Mouse (Mus musculus): ENCODE measurements around the gene Sepsecs.
"Not testable (repeated sequence)": the region's sequence is repeated elsewhere in the genome, so short reads cannot be mapped to it uniquely, and the experiment has no call there.

Gene Sepsecs

DNA sequence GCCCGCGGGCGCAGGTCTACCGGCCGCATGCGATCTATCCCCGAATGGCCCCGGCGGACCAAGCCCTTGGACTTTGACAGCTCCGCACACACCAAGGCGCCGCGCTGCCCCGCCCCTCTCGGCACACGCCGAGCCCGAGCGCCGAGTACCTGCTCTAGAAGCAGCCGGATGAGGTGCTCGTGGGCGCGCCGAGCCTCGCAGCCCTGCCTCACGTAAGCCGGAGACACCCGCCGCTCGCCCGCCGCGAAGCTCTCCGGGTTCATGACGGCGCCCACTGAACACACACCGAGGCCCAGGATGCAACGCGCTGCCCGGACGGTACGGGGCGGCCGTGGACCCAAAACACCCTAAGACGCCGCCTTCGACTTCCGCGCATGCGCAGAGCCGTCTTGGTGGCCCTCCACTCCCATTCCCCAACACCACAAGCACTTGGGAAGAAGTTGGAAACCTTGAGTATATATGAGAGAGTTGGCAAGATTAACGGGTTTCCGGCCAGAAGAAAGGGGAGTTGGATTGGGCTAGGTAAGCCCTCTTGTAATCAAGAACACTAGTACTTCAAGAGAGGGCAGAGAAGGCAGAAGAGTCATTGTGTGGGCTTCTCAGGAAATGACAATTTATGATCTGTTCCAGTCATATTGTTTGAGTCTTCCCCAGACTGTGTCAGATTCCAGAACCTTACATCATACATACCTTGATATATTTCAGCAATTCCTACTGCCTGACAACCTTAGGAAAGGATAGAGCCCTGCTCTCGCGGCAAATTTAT is at the start of gene Sepsecs:
Sepsecs (minus strand) TSS at position 283 of the 766 bp plus-strand sequence.
- DNase-seq (ENCODE audit: low spot score in 2 of 2), result peak; percentile 94 to 95

DNA sequence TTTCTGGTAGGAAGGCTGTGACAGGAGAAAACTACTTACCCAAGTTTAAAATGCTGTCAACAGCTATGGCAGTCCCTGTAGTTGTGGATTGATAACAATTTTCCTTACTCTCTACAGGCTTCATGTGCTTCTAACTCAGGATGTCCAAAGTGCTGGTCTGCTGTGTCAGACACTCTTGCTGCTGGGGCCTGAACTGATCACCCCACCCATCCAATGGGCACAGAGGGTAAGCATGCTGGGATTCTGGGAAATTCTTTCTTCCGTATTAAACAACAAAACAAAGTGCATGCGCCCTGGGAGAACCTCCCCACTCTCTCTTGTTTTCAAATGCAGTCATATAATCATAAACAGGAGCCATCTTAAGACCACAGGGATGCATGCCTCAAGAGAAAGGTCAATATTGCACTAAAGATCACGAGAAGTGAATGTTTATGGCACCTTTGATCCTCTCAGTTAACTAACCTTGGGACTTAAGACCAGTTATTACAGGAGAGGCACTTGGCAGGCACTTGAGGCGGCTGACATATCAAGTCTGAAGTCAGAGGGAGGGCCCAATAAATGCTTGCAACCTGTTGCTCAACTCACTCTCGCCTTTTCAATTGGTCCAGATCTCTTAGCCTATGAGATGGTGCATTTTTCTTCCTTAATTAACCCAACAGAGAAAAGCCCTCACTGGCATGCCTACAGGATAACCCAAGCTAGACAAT is 47.4 kb upstream of the Sepsecs start:
- no peak for DNase-seq (ENCODE audit: low spot score in 2 of 2)

DNA sequence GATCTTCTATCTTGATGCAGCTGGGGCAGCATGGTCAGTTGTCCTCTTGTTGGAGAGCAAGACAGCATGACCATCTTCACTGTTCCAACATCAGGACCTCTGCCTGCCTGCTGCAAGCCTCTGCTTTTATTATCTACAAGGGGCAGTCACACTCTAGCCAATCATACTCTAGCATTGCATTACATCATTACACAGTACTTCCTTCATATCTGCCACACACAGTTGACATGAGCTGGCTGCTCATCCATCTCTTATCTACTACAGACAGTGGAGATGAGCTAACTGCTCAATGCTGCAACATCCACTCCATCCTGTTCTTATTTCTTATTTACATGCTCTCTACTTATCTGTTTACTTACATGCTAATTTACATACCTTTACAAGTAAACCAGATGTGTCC is 43.2 kb upstream of the Sepsecs start:
- DNase-seq (ENCODE audit: low spot score in 2 of 2), result no peak

DNA sequence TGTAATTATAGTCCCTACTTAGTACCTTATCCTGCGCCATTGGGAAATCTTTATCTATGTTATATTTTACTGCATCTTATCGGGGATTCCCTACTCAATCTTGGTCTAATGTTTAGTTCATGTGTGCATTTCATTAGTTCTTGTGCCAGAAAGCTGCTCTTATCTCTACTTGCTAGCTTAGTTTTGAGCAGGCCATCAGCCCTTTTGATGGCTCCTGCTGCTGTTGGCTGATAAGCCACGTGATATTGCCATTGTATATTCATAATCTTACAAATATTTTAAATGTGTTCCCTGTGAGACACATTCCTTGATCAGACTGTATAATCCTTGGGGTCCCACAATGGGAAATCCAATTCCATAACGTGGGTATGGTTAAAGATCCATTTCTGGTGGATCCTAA is 35.1 kb upstream of the Sepsecs start:
- no peak for DNase-seq (ENCODE audit: low spot score in 2 of 2)

DNA sequence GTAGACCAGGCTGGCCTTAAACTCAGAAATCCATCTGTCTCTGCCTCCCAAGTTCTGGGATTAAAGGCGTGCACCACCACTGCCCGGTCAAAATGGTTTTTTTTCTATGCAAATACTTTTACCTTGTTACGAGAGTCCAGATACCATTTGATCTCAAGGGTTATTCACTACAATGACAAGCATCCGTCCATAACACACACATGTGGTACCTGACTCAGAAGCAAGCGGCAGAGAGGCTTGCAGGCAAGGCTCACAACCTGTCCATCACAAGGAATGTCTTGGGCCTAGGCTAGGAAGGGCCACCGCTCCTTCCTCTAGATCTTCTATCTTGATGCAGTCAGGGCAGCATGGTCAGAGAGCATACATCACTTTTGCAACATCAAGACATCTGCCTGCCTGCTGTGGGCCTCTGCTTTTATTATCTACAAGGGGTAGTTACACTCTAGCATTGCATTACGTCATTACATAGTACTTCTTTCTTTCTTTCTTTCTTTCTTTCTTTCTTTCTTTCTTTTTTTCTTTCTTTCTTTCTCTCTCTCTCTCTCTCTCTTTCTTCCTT is 28.5 kb upstream of the Sepsecs start:
- DNase-seq (ENCODE audit: low spot score in 2 of 2), result not testable (repeated sequence)

DNA sequence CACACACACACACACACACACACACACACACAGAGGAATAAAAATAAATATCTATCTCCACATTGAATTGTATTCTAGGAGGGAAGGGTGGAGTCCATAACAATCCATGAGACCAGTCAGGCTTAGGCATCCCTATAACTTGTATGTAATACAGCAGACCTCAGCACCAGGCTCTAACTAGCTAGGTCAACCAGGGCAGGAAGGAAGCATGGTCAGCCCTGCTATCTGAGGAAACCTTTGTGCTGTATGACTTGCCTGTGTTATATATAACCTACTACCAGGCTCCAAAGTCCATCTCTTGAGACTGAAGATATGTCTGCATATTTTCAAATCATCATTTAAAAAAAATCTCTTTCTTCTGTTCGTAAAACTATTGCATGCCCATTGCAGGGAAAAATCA is 27.8 kb upstream of the Sepsecs start:
- DNase-seq (ENCODE audit: low spot score in 2 of 2), result no peak

DNA sequence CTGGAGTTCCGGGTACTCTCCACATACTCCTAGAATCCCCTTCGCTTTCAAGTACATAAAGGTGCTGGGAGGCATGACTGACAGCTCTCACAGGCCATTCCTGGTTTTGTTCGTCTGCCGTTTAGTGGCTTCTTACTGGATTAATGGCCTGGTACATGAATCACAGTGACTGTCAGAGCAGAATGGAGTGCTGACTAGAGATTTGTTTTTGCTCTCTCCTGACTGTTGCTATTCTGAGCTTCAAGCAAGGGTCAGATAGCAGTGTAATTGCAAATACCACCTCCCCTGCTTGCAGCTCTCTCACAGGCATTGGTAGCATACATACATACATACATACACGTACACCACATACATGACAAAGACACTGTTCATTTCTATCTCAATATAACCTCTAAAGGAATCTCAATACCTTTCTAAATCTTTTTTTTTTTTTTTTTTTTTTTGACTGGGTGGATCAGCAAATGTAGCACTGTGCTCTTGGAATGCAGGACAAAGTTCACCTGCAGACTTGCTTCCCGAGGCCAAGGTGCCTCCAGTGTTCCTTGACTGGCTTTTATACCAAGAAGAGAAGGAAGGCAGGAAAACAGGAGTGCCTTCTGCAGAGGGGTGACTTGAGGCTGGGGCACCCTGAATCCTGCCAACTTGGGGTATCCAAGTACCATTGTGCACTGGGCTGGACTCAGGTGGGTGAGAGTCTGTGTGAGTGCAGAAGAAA is 18.4 kb upstream of the Sepsecs start:
- DNase-seq (ENCODE audit: low spot score in 2 of 2), result no peak

DNA sequence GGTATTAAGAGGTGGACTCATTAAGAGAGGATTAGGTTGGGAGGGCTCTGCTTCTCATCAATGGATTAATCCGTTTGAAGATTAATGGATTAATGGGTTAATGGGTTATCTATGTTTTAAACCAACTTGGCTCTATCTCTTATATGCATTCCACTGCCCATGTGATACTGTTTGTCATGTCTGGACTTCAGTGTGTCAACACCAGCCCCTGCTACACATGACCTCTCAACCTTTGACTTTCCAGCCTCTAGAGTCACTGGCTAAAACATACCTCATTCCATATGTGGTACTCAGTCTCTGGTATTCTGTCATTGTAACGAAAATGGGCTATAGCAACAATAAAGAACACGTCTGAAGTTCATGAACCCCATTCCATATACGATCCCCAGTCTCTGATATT is 11.6 kb upstream of the Sepsecs start:
- no peak for DNase-seq (ENCODE audit: low spot score in 2 of 2)

DNA sequence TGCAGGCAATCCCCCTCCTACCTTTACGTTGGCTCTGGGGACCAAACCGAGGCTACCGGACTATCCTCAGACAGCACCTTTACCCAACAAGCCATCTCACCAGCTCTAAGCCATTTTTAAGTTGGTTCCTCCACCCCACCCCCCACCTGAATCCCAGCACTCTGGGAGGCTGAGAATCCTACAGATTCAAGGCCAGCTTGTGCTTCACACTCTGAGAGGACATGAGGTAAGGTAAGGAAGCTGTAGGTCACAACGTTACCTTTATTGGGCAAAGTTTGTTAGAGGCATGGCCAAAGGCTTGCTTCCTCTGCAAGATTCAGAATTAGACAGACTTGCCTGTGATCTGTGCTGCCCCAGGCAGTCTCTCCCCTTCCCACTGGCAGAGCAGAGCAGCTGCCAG is 10.7 kb upstream of the Sepsecs start:
- no peak for DNase-seq (ENCODE audit: low spot score in 2 of 2)

DNA sequence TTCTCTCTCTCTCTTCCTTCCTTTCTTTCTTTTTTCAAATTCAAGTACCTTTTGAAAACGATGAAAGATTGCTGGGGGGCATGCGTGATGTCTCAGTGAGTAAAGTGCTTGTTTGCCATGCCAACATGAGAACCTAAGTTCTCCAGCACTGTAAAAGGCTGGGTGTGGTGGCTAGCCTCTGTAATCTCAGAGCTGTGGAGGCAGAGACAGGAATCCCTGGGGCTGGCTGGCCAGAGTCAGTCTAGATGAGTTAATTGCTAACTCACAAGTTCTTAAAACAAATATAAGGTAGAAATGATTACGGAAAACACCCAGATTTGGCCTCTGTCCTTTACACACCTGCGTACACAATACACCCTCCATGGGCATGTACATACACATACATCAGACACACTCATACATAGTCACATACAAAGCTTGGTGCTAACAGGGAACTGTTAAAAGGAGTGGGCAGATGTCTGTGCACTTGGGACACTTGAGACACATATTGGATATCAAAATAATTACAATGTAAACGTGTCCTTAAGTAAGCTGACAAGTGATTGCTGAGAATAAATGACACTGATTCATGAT is 9.1 kb upstream of the Sepsecs start:
- no peak for DNase-seq (ENCODE audit: low spot score in 2 of 2)

DNA sequence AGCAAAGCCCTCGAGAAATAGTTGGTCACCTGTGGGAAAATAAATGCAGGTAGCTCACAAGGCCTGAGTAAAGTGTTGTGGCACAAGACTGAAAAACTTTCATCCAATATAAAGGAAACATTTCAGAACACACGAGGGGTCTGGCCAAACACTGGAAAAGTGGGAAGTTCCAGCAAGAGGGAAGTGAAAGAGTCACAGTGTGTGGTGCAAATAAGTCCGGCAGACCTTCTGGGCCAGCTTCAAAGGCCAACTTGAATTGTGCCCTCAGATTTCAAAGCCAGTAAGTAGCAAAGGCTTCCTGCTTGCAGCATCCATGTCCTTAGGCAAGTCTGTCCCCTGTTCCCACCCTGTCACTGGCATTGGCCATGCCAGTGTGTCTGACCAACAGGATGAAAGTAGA is 7.6 kb upstream of the Sepsecs start:
- no peak for DNase-seq (ENCODE audit: low spot score in 2 of 2)

DNA sequence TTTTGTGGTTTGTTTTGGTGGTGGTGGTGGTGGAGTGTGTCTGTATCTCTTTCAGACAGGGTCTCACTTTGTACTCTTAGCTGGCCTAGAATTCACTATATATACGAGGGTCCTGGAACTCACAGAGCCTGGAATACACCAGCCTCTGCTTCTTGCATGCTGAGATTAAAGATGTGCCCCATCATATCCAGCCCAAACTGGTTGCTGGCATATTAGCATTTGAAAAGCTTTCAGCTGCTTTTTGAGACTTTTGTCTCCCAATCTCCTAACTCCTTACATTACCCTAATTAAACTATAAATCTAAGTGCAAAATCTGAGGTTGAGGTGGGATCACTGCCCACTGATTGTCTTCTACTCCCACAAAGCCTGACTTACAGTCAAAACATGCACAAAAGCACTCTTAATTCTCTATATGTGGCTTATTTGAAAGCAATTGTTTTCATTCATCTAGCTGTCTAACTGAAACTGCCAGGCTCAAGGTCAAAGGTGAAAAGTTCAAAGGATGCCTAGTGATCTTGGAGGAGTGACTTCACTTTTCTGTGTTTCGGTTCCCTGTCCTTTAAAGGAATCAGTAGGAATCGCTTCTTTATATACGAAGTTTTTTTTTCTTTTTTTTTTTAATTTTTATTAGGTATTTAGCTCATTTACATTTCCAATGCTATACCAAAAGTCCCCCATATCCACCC is 5.0 kb upstream of the Sepsecs start:
- no peak for DNase-seq (ENCODE audit: low spot score in 2 of 2)

DNA sequence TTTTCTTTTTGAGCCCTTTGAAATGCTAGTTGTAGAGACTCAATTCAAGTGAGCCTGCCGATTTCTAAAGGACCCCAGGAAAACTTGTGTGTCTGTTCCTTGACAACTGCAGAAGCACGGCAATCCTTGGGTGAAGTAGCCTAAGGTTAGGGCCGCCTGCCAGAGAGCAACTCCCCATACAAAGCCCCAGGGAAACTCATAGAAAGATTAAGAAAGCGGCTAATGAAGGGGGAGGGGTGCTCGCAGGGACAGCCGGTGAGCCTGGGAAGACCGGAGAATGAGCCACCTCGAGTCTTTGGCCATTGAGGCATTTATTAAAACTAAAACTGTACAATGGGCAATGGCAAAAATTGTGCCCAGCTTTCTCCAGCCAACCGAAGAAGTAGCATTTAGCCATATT is 3.8 kb upstream of the Sepsecs start:
- no peak for DNase-seq (ENCODE audit: low spot score in 2 of 2)

DNA sequence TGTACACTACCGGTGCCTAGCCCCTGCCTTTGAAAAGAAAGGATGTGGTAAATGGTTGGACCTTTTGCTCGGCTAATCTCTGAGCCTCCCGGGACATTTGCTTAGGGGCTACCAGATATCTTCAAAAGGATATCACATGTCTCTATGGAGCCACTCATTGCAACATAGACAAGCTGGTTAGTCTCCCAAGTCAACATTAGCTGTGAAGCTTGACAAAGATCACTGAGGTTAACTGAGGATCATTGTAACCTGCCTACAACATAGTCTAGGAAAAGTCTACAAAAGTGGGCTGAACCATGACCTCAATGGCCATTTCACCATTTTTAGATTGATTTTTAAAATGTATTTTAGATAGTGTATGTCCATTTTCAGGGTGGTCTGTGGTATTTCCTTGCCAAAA is 1.2 kb upstream of the Sepsecs start:
- DNase-seq (ENCODE audit: low spot score in 2 of 2), result no peak

DNA sequence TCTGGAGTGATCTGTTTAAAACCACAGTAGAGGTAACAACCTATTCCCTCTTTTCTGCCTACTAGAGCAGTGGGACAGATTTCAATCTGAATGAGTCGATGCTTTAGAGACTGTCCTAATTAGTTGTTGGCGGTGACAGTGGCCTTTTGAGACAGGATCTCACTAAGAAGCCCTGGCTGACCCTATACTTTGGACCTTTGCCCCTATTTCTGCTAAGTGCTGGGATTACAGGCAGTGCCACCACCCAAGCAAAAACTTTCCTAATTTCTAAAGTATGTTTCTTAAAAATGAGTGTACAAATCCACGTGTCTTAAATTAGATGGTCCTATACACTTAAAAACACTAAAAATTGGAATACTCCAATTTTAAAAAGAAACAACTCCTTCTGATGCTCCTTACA is 2.7 kb downstream of the Sepsecs start:
- DNase-seq (ENCODE audit: low spot score in 2 of 2), result no peak

DNA sequence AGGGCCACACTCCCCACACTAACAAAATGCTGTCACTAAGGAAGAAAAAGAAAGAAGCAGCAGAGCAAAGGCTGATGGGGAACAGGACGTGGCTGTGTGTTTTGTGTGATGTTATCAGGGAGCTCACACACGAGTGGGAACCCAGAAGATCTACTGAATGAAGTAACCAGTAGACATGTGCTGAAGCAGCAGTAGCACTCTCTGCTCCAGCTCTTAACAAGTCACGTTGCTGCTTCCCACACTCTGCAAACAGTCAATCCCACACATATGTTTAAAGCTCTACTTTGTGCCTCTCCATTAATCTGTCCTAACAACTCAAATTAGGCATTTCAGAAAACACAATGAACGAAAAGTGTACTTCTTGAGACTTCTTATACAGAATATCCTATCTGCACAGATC is 11.6 kb downstream of the Sepsecs start:
- DNase-seq (ENCODE audit: low spot score in 2 of 2), result no peak

DNA sequence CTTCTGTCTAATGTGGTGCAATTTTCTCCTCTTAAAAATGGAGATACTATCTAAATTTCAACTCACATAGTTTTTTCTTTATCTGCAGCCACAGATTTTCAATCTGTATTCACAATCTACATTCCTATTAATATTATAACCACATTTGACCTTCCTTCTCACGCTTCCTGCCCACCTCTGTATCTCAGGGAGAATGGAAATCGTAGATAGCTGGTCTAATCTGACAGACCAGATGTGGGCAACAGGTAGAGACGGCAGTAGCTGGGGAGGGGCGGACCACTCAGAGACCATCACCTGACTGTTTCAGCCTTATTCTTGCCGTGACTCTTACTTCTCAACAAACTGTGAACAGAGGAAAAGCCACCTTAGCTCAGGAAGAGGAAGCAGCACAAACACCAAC is 12.2 kb downstream of the Sepsecs start:
- DNase-seq (ENCODE audit: low spot score in 2 of 2), result no peak

DNA sequence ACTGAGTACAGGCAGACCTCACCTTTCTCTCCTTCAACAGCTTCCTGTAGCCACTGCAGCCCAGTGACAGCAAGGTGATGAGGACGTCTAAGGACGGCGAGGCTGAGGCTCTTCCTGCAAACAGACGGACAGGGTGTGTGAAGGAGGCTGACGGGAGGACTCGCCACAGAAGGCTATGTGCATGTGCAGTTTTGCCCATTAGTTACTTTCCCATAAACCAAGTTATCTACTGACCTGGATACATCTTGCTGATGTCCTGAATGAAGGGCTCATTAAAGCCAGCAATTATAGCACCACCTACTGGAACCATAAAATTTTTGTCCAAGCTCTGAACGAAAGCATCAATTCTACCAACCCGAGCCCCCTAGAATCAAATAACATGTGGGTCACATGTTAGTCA is 13.5 kb downstream of the Sepsecs start:
- no peak for DNase-seq (ENCODE audit: low spot score in 2 of 2)

DNA sequence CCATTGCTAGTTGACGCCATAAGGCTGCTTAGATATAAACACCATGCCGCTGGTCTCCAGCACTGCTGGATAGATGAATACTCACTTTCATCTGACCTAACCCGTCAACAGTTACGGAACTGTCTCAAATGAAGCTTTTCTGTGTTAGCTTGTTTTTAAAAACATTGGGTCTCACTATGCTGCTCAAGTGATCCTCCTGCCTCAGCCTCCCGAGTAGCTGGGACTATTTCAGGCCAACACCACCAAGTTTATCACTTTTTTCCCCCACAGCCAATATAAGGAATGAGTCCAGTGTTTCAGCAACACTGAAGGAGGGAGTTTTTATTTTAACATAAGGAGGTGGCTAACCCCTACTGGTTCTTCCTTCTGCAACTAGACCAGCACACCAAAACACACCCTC is 14.5 kb downstream of the Sepsecs start:
- DNase-seq (ENCODE audit: low spot score in 2 of 2), result no peak

DNA sequence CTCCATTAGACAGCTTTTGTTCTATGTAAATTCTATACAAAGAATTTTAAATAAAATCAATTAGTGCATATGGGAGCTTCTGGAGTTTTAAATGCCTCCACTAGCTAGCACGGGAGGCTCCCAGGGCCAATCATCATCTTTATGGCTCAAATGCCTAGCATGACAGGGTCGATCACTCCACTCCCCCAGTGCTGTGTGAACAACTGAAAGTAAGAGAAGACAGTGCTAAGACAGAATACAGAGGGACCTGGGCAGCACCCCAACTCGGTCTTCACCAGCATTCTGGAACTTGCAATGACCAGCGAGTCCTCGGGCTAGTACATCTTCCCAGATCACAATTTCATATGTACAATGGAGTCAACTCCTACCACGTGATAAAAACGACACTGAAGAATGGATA is 16.9 kb downstream of the Sepsecs start:
- DNase-seq (ENCODE audit: low spot score in 2 of 2), result no peak

DNA sequence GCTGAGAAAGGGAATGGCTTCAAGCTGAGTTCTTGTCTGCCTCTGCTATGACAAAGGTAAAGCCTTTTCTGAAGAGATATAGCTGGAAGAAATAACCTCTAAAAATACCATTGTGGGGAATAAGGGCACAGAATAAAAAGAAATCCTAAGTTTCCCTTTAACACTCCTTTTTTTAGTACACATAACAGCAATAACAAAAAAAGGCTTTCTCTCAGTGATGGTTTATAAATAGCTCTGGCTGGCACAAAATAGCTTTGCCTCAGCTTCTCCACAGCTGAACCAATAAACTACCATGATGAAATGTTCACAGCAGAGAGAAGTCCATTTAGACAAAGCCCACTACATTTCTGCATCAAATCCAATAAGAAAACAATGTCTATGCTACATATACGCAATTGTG is 17.4 kb downstream of the Sepsecs start:
- no peak for DNase-seq (ENCODE audit: low spot score in 2 of 2)

Measured in cerebellum, postnatal 4 days (tissue).